Mouse (Mus musculus): ENCODE data around the gene Tmed4.

- TF ChIP-seq POLR2A (IDR thresholded peaks at IDR 0.05; ENCODE audit: extremely low read depth, insufficient read depth, low read length) (no peak), CTCF (IDR thresholded peaks at IDR 0.05; ENCODE audit: extremely low read depth, insufficient read depth, low read length) (no peak)
These were observed 22.4 kb downstream of the Tmed4 start for GRCm38 (mm10) chr11:6252248-6252647.

All from cortical plate, adult 2 months (tissue).